Mouse (Mus musculus) heart, postnatal 10 days (tissue): ENCODE measurements around the gene Pip4k2a. TPM values are rescaled to one million over a fixed set of nuclear protein-coding genes. Genes with fewer than 3 reads are reported as not detected.
"Not testable (repeated sequence)": the region's sequence is repeated elsewhere in the genome, so short reads cannot be mapped to it uniquely, and the experiment has no call there.

Experiments used
- DNase-seq, 2 experiments: peaks; one replicate each; pipeline ENCODE4 v3.0.0; 2021
- intact Hi-C: fragments of 180-260 bp; cut with DNase I; formaldehyde crosslinking; loops from one replicate; pipeline ENCODE4 v1.15.1; 2025
- total RNA-seq, 2 experiments: library from RNA; stranded (reverse); gene quantifications; 2 replicates each; pipeline ENCODE4 v1.2.3; 2021

The Pip4k2a gene
- total RNA-seq, 2 experiments from 2014 or later = 8.7 to 10.9 TPM

GRCm38 (mm10) chr2:18906421-18907084 is 91.4 kb downstream of the Pip4k2a start:
- intact Hi-C loops = no loop called here
- DNase-seq = no peak

DNA sequence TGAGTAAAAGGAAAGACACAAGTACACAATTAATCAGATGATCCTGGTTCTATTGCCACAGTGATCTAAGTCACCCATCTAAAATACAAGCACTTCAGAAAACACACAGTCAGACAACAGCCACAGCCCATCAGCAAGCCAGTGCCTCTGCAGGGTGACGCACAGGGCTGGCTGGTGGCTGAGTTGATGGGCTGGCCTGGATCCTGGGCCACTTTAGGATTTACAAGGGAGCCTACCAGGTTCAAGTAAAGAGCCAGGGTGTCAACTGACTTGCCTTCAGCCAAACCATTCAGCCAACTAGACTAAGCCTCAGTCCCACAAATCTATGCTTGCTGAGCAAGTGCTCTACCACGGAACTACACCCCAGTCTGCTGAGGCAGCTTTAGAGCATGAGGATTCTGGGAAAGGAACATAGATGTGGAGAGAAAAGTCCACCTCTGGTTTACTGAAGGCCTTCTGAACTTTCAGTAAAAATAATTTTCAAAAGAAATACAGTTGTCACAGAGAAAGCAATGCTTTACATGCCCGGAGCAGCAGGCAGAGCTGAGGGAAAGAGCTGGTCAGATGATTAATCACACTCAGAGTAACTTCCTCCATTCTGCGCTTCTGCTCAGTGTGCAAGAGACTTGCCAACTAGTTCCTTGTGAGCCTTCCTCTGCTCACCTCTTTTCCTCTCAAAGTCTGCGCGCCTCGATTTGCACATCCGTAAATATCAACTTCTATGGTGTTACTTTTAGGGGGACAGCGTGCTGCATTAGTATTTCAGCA is 94.4 kb downstream of the Pip4k2a start:
- intact Hi-C loops = no loop called here
- DNase-seq = no peak

DNA sequence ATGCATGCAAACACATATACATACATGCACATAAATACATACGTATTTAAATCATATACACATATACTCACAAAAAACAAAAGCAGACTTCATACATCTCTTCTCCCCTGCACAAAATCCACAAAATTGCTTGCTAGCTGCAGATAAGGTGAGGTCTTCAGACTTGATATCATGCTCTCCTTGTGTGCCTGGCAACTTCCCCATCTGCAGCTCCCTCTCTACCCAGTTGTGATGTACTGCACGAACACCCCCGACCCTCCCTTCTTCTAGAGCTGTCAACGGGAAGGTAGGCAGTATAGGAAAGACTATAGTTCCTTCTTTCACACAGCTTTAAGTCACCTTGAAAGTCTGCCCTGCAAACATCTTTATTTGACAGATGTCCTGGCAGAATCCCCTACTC is 96.8 kb downstream of the Pip4k2a start:
- intact Hi-C loops = no loop called here
- no peak for DNase-seq

GRCm38 (mm10) chr2:18900635-18901034 is 97.3 kb downstream of the Pip4k2a start:
- intact Hi-C loops = no loop called here
- no peak for DNase-seq

- peak; percentile 33 to 34 for DNase-seq
- intact Hi-C loops = no loop called here
These were observed 100.1 kb downstream of the Pip4k2a start for GRCm38 (mm10) chr2:18897742-18898256.

GRCm38 (mm10) chr2:18896015-18896414 is 101.9 kb downstream of the Pip4k2a start:
- intact Hi-C loops = no loop called here
- peak; percentile 65 to 67 for DNase-seq

GRCm38 (mm10) chr2:18893336-18893735 is 104.6 kb downstream of the Pip4k2a start:
- intact Hi-C loops, DNase-seq: not testable (repeated sequence)

GRCm38 (mm10) chr2:18891991-18892537 is 105.9 kb downstream of the Pip4k2a start:
- no peak for DNase-seq
- intact Hi-C loops = no loop called here

GRCm38 (mm10) chr2:18890227-18891001 is 107.5 kb downstream of the Pip4k2a start:
- intact Hi-C loops = no loop called here
- DNase-seq = peak in 1 of 2 experiments; percentile 32

GRCm38 (mm10) chr2:18884277-18884676 is 113.6 kb downstream of the Pip4k2a start:
- DNase-seq = no peak
- intact Hi-C loops = no loop called here

DNA sequence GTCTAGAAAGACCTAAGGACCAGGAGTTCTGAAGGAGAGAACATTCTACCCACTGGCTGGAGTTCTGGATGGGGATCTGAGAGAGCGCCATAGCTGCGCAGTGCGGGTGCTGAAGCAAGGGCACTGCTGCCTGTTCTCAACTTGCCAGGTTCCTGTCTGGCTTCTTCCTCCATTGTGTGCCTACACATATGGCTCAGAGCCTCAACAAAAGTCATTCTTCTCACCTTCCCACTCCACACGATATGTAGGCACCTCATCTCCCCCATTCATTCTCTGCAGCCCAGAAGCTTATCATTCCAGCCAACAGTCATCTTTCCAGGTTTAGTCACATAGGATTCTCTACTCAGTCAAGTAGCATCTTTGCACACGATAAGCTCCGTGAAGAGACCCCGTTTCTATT is 123.3 kb downstream of the Pip4k2a start:
- intact Hi-C loops = loop anchor here (2.0 to 10.0 kb wide), 3 partner anchors 123 to 282 kb away; partner anchors contain the start of genes 4930426L09Rik and Pip4k2a
- DNase-seq = no peak

GRCm38 (mm10) chr2:18874063-18874462 is 123.9 kb downstream of the Pip4k2a start:
- intact Hi-C loops = loop anchor here (2.0 to 10.0 kb wide), 3 partner anchors 123 to 283 kb away; partner anchors contain the start of genes 4930426L09Rik and Pip4k2a
- no peak for DNase-seq

DNA sequence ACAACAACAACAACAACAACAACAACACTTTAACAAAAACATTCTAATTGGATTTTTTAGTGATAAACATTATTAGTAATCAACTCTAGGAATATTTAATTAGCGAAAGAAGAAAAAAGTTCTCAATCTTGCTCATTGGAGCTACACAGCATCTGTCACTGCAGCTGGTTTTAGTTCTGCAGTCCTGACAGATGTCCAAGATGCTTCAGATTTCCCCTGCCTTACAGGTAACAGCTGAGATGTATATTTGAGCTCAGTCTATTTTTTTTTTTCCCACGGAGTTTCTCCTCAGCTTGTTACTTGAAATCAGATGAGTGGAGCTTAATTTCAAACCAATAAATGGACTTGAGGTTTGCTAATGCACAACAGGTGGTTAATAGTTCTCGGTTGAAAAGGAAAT is 124.5 kb downstream of the Pip4k2a start:
- intact Hi-C loops = loop anchor here (2.0 to 10.0 kb wide), 4 partner anchors 124 to 471 kb away; partner anchors contain the start of genes 4930426L09Rik and Pip4k2a
- no peak for DNase-seq

- intact Hi-C loops = loop anchor here (2.0 to 10.0 kb wide), 4 partner anchors 125 to 472 kb away; partner anchors contain the start of genes 4930426L09Rik and Pip4k2a
- DNase-seq = peak; percentile 65 to 84
These were observed 125.1 kb downstream of the Pip4k2a start for GRCm38 (mm10) chr2:18872797-18873196.

GRCm38 (mm10) chr2:18871087-18871486 is 126.8 kb downstream of the Pip4k2a start:
- intact Hi-C loops = loop anchor here (5.0 to 10.0 kb wide), 2 partner anchors 126 to 214 kb away; partner anchors contain the start of genes 4930426L09Rik and Pip4k2a

GRCm38 (mm10) chr2:18867069-18867468 is 130.9 kb downstream of the Pip4k2a start:
- DNase-seq = no peak
- intact Hi-C loops = no loop called here

More at GRCm38 (mm10) chr2:18871087-18871486, 126.8 kb downstream of the Pip4k2a start:
- no peak for DNase-seq

- intact Hi-C loops = no loop called here
- no peak for DNase-seq
These were observed 133.2 kb downstream of the Pip4k2a start for GRCm38 (mm10) chr2:18864719-18865118.

GRCm38 (mm10) chr2:18861607-18862158 is 136.2 kb downstream of the Pip4k2a start:
- intact Hi-C loops = no loop called here
- DNase-seq = no peak

DNA sequence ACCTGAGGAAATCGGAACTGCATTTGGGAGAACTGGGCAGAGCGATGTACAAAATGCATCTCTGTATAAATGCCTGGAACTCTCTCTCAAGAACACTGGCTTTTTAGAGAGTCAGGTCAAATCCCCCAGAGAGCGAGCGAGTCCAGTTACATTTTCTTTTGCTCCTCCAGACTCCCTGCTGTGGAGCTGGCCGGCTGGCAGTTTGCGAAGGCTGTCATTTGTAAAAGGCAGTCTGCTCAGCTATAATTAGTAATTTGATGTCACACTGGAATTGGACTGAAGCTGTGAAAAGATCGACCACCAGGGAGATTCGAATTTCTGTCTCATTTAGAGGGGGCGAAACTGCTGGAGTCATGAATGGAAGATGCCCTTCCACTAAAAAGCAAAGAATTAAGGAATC is 137.2 kb downstream of the Pip4k2a start:
- intact Hi-C loops = no loop called here
- DNase-seq = peak in 1 of 2 experiments; percentile 24

GRCm38 (mm10) chr2:18857952-18858351 is 140.0 kb downstream of the Pip4k2a start:
- no peak for DNase-seq
- intact Hi-C loops = no loop called here
